Mouse (Mus musculus): ENCODE measurements around the gene Ntm. TPM values are rescaled to one million over a fixed set of nuclear protein-coding genes. Genes with fewer than 3 reads are reported as not detected.

Ntm gene
- total RNA-seq, 2 experiments from 2014 or later, result 13.4 to 15.8 TPM

DNA sequence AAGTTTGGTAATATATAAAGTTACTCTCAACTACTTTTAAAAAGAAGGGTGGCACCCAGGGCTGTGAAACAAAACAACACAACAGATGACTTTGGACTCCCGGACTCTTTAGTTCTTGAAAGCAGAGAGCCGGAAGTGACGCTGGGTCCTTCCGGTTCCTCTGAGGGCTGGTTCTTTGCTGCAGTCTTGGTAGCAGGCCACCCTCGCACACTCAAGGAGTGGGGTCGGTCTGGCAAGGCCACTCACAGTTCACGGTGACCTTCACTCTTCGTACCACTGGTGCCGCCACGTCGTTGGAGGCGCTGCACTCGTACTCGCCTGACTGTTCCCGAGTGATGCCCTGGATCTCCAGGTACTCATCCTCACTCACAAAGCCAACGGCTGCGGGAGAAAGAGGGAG is 949.1 kb downstream of the Ntm start:
- DNase-seq, result no peak

DNA sequence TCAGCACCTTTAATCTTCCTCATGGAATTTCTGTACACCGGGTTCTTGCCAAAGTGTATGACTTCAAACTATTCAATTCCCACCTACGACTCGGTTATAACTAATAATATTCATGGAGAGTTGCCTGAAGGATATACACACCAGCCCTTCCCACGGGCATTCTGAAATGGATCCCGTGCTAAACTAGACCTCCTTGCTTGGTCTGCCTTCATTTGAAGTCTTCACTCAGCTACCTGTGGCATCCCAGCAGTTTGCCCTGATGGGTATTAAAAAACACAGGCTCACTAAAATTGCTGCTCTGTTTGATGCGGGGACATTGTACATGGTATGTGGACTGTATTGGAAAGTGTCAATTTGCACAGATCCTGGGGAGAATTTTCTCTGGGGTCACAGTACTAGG is 950.4 kb downstream of the Ntm start:
- no peak for DNase-seq

- no peak for DNase-seq
Observed at GRCm38 (mm10) chr9:29011476-29011875, 951.5 kb downstream of the Ntm start.

DNA sequence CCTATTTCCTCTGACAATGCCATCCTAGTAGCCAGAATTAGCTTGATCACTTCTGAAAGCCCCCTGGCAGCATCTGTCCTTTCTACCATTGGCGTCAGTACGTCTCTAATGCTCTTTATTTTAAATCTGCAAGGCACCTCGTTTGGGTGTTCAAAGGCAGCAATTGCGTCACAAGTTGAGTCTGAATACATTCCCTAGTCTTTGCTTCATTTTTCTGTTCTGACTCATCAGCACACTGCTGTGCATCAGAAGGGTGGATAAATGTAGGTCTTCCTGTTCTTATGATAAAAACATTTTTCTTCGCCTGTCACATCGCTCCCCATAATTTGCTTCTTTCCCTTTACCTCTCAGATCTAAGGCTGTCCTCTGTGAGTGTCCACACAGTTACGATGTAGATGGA is 958.4 kb downstream of the Ntm start:
- DNase-seq, result no peak

- no peak for DNase-seq
Observed at GRCm38 (mm10) chr9:28999951-29000351, 963.0 kb downstream of the Ntm start.

DNA sequence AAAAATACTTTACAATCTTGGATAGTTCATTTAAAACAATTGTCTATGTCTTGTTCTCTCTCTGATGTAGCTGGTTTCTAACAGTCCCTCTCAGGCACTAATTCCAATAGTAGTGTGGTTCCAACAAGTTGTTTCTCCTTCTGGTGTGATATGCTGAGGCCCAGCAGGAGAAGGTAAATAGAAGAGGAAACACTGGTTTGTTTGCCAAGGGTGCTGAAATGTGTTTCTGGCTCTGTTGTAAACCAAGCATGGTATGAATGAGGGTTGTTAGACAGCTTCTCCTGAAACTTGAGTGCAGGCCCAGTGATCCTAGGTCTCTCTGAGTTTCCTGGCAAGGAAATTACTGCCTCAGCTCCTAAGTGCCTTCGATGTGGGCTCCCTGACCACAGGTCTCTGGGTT is 985.7 kb downstream of the Ntm start:
- DNase-seq, result no peak

GRCm38 (mm10) chr9:28969455-28969854 is 993.5 kb downstream of the Ntm start:
- DNase-seq, result no peak

Data from heart, postnatal 4 days (tissue).